Mouse (Mus musculus) gonadal fat pad, adult 2 months (tissue): ENCODE measurements at regions not wholly inside any gene's neighbourhood (a gene's known extent, or its start where the extent isn't known, plus 50 kb on each side); places are given as distances from the start of the nearest gene placed in this dataset.

ENCODE experiments used
- DNase-seq: peaks from one replicate; pipeline ENCODE4 v3.0.0-alpha.2; 2012; ENCODE audit warnings: low read depth

DNA sequence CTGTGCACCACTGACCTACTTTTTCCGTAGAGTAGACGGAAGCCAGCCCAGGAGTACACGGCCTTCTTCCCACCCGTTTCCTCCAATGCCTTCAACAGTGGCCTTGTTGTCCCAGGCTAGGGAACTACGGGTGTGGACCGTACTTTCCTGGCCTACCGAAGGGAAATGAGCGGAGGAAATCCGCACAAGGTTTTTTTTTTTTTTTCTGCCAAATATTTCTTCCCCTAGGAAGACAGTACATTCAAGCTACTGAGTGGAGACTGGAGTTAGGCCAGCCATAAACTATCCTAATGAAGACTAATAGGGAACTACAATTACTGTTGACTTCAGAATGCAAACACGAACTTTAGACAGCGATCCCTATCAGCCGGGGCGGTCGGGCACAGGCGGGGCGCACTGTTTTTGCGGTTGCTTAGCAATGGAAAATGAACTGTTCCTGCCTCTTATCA lies 177.3 kb downstream of the Ttc8 start:
- DNase-seq, result no peak

DNA sequence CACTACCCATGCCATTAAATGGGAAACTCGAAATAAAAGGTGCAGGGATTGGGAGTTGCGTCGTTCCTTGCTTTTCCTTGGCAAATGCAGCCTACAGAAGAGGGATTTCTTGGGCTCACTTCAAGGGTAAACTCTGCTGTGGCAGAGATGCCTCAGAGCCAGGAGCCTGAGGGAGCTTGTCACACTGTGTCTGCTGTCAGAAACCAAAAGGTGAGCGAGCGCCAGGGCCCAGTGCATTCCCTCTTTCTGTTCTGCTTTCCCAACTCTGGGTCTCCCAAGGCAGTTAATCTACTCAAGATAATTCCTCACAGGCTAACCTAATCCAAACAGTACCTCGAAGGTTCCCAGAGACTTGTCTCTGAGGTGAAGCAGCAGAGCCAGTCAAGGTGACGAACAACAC lies 179.5 kb downstream of the Ttc8 start:
- no peak for DNase-seq

DNA sequence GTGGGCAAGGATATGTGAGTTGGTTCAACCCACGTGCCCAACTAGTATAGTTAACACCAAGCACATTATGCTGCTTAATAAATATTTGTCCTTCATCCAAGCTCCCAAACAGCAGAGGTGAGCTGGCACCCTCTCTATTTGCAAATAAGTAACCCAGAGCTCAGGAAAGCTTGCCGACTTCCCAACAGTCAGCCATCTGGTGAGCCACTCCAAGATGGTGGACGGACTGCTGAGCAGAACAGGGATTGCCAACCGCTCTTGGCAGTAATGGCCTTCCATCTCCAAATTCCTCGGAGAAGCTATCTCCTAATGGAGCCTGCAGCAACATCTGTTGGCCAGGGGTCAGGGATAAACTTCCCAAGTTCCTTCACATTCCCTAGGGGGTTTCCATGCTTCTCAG lies 188.2 kb downstream of the Ttc8 start:
- no peak for DNase-seq

DNA sequence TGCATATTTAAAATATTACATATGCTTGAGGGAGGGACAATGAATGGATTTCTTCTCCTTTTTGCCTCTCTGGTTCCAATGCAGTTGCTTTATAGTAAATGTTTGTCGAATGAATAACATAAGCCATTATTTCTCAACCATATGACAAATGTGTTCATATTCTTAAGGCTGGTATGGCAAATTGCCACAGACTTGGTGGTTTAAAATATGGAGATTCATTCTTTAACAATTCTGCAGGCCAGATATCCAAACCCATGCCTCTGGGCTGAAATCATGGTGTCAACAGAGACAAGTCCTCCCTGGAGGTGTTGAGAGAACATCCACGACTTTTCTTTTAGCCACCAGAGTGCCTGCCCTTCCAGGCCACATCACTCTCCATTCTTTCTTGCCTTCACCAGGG lies 193.4 kb downstream of the Ttc8 start:
- no peak for DNase-seq

DNA sequence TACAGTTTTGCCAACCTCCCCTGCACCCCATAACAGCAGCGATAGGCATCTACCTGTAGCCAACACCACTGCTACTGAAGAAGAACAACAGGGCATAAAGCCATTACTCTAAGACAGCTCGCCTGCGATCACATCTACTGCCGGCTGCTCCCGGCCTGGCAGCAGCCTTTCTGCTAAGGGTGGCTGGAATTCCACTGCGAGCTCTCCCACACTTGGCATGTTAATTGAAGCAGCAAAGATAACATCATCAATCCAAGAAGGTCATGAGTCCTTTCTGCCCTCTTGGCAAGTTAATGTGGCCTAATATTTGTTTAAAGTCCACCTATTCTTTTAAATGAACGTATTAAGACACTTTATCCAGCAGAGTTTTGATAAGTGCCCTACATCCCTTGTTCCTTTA lies 196.1 kb downstream of the Ttc8 start:
- DNase-seq, result no peak

DNA sequence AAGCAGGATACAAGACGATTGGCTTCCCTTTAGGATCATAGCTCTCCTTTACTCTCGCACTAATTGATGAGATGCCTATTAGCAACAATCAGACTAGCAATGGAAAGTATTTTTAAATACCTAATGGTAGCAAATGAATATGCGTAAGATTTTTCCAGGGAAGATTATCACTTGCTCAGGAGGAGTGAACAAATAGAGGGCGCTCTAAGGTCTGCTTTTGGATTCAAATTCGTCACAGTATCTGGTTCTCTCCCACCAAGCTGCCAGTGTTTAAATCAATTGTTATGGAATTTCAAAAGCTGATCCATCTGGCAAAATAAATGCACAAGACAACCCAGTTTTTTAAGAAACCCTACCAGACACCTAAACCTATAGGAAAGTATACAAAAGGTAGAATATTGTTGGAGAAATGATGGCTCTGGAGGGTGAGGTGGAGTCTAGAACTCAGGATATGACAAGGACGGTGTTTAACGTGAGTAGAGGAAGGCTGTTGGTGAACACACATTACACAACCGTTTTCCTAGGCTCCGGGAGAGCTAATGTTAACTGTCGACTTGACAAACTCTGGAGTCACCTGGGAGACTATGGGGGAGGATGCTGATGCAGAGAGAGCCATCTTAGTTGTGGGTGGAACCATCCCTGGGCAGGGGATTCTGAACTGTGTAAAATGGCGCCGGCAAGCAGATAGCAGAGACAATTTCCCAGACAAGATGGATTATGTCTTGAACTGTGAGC lies 198.2 kb downstream of the Ttc8 start:
- no peak for DNase-seq

DNA sequence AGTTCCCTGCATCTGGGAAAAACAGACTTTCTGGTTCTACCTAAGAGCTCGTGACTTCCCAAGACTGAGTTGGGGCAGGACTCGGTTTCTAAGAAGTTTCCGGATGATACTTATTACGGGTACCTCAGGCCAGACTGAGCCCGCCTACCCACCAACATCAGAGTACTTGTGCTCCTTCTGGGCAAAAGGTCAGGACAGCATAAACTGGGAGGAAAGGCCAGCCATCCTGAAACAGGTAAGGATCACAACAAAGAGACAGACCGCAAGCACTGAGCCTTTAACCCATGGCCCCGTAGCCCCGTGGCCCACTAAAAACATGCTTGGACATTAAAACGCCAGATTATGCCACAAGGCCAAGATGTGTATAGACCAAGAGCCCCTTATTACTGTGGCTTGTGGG lies 199.6 kb downstream of the Ttc8 start:
- DNase-seq, result no peak

DNA sequence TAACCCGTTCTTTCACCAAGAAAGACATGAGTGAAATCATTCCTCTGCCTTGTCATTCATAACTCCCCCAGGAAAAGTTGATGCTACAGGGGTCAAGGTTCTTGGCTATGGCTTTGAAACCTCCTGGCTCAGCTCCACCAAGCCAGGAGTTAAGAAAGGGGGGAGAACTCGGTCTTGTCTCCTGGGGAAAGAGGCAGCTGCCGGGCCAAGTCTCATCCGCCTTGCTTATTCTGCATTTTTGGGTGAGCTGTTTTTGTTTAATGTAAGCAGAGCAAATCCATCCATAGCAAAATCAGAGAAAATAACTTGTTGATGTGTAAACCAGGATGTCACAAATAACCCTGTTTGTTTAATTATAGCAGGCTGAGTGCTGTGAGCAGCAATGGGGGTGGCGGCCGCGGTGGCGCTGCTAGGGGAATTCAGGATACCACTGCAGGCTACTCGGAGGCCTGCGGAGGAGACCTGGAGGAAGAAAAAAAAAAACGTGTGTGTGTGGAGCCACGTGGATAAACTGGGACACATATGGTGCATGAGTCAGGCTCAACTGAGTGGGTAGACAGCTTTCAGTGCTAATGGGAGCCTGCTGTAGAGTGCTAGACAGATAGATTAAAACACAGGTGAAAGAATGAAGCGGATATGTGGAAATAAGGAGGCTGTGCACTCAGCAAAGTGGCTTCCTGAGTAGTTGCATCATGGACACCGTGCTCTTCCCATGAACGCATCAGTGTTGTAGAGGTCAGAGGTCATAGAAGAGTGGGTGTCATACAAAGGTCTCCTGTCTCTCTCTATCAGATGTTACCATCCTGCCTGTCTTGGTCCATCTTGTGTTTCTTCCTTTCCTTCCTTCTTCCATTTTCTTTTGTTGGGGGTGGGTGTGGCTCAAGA lies 203.5 kb downstream of the Ttc8 start:
- DNase-seq, result no peak

DNA sequence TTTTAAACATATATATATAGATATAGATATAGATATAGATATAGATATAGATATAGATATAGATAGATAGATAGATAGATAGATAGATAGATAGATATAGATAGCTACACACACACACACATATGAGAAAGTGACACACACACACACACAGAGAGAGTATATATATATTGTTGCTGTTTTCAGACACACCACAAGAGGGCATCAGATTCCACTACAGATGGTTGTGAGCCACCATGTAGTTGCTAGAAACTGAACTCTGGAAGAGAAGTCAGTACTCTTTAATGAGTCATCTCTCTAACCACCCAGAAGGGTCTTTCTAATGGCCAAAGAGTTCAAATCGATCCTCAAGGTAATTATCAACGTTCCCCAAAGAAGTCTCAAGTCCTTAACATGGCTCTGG lies 205.8 kb downstream of the Ttc8 start:
- DNase-seq, result no peak
